Mouse (Mus musculus): ENCODE measurements at regions not wholly inside any gene's neighbourhood (a gene's known extent, or its start where the extent isn't known, plus 50 kb on each side); places are given as distances from the start of the nearest gene placed in this dataset.

- H3K4me3 ChIP-seq (ENCODE audit: low read depth, low read length), result no peak overlapping the region
- WGBS, result 80% methylated on average over 5 of the region's 5 CpGs
- DNase-seq (ENCODE audit: low spot score) (no peak), ATAC-seq (ENCODE audit: low FRiP score) (no peak)
- peaks cover 3% of the 10 kb centered on the region; the same call in 1 of the 2 replicates for H3K4me1 ChIP-seq (replicated peaks; ENCODE audit: control insufficient read depth, insufficient read depth, low read length)
- H3K9ac ChIP-seq (ENCODE audit: low read depth, low read length), result no peak overlapping the region
- no peaks in the 10 kb centered on the region for H3K27me3 ChIP-seq (ENCODE audit: control insufficient read depth, insufficient read depth, low read length)
- no peak overlapping the region for H3K27ac ChIP-seq (ENCODE audit: low read depth, low read length)
- no peak overlapping the region for H3K4me2 ChIP-seq (replicated peaks; ENCODE audit: low read depth, low read length)
- no peaks in the 10 kb centered on the region for H3K9me3 ChIP-seq (ENCODE audit: control insufficient read depth, low read length)
- no peaks in the 10 kb centered on the region for H3K36me3 ChIP-seq (ENCODE audit: control insufficient read depth, insufficient read depth, low read length)
These were observed 190.1 kb downstream of the Ackr3 start for GRCm38 (mm10) chr1:90393861-90394260.

GRCm38 (mm10) chr1:90395331-90396016 lies 191.7 kb downstream of the Ackr3 start:
- Histone ChIP-seq H3K4me3 (ENCODE audit: low read depth, low read length) (no peak overlapping the region), H3K27me3 (ENCODE audit: control insufficient read depth, insufficient read depth, low read length) (no peaks in the 10 kb centered on the region), H3K36me3 (ENCODE audit: control insufficient read depth, insufficient read depth, low read length) (no peaks in the 10 kb centered on the region), H3K27ac (ENCODE audit: low read depth, low read length) (no peak overlapping the region), H3K4me1 (replicated peaks; ENCODE audit: control insufficient read depth, insufficient read depth, low read length) (peaks cover 3% of the 10 kb centered on the region; the same call in 1 of the 2 replicates), H3K4me2 (replicated peaks; ENCODE audit: low read depth, low read length) (no peak overlapping the region), H3K9me3 (ENCODE audit: control insufficient read depth, low read length) (no peaks in the 10 kb centered on the region), H3K9ac (ENCODE audit: low read depth, low read length) (no peak overlapping the region)
- WGBS, result 93% methylated on average over 5 of the region's 5 CpGs
- no peak for DNase-seq (ENCODE audit: low spot score)
- no peak for ATAC-seq (ENCODE audit: low FRiP score)

- peaks cover 3% of the 10 kb centered on the region; the same call in 1 of the 2 replicates for H3K4me1 ChIP-seq (replicated peaks; ENCODE audit: control insufficient read depth, insufficient read depth, low read length)
- H3K27ac ChIP-seq (ENCODE audit: low read depth, low read length), result no peak overlapping the region
- H3K36me3 ChIP-seq (ENCODE audit: control insufficient read depth, insufficient read depth, low read length), result no peaks in the 10 kb centered on the region
- 77% methylated on average over 1 of the region's 1 CpGs for WGBS
- DNase-seq (ENCODE audit: low spot score) (no peak), ATAC-seq (ENCODE audit: low FRiP score) (no peak)
- H3K27me3 ChIP-seq (ENCODE audit: control insufficient read depth, insufficient read depth, low read length), result no peaks in the 10 kb centered on the region
- no peak overlapping the region for H3K4me3 ChIP-seq (ENCODE audit: low read depth, low read length)
- no peak overlapping the region for H3K4me2 ChIP-seq (replicated peaks; ENCODE audit: low read depth, low read length)
- H3K9me3 ChIP-seq (ENCODE audit: control insufficient read depth, low read length), result no peaks in the 10 kb centered on the region
- no peak overlapping the region for H3K9ac ChIP-seq (ENCODE audit: low read depth, low read length)
These were observed 192.9 kb downstream of the Ackr3 start for GRCm38 (mm10) chr1:90396660-90397059.

GRCm38 (mm10) chr1:90397355-90397754 lies 193.6 kb downstream of the Ackr3 start:
- DNase-seq (ENCODE audit: low spot score), result no peak
- Histone ChIP-seq H3K4me1 (replicated peaks; ENCODE audit: control insufficient read depth, insufficient read depth, low read length) (peaks cover 3% of the 10 kb centered on the region; the same call in 1 of the 2 replicates), H3K36me3 (ENCODE audit: control insufficient read depth, insufficient read depth, low read length) (no peaks in the 10 kb centered on the region), H3K9me3 (ENCODE audit: control insufficient read depth, low read length) (no peaks in the 10 kb centered on the region), H3K27me3 (ENCODE audit: control insufficient read depth, insufficient read depth, low read length) (no peaks in the 10 kb centered on the region), H3K27ac (ENCODE audit: low read depth, low read length) (no peak overlapping the region), H3K4me2 (replicated peaks; ENCODE audit: low read depth, low read length) (no peak overlapping the region), H3K9ac (ENCODE audit: low read depth, low read length) (no peak overlapping the region), H3K4me3 (ENCODE audit: low read depth, low read length) (no peak overlapping the region)
- ATAC-seq (ENCODE audit: low FRiP score), result no peak
- 32% methylated on average over 5 of the region's 5 CpGs for WGBS

- Histone ChIP-seq H3K4me1 (replicated peaks; ENCODE audit: control insufficient read depth, insufficient read depth, low read length) (peaks cover 3% of the 10 kb centered on the region; the same call in 1 of the 2 replicates), H3K27ac (ENCODE audit: low read depth, low read length) (no peak overlapping the region), H3K4me3 (ENCODE audit: low read depth, low read length) (no peak overlapping the region), H3K27me3 (ENCODE audit: control insufficient read depth, insufficient read depth, low read length) (no peaks in the 10 kb centered on the region; the same call in 1 of the 2 replicates), H3K9me3 (ENCODE audit: control insufficient read depth, low read length) (no peaks in the 10 kb centered on the region), H3K36me3 (ENCODE audit: control insufficient read depth, insufficient read depth, low read length) (no peaks in the 10 kb centered on the region), H3K4me2 (replicated peaks; ENCODE audit: low read depth, low read length) (no peak overlapping the region), H3K9ac (ENCODE audit: low read depth, low read length) (no peak overlapping the region)
- DNase-seq (ENCODE audit: low spot score), result no peak
- 90% methylated on average over 14 of the region's 15 CpGs for WGBS
- no peak for ATAC-seq (ENCODE audit: low FRiP score)
These were observed 194.7 kb downstream of the Ackr3 start for GRCm38 (mm10) chr1:90398396-90398975.

- Histone ChIP-seq H3K9me3 (ENCODE audit: control insufficient read depth, low read length) (no peaks in the 10 kb centered on the region), H3K4me1 (replicated peaks; ENCODE audit: control insufficient read depth, insufficient read depth, low read length) (no peaks in the 10 kb centered on the region), H3K9ac (ENCODE audit: low read depth, low read length) (no peak overlapping the region), H3K36me3 (ENCODE audit: control insufficient read depth, insufficient read depth, low read length) (no peaks in the 10 kb centered on the region), H3K27ac (ENCODE audit: low read depth, low read length) (no peak overlapping the region), H3K27me3 (ENCODE audit: control insufficient read depth, insufficient read depth, low read length) (no peaks in the 10 kb centered on the region; the same call in 1 of the 2 replicates), H3K4me3 (ENCODE audit: low read depth, low read length) (no peak overlapping the region), H3K4me2 (replicated peaks; ENCODE audit: low read depth, low read length) (no peak overlapping the region)
- DNase-seq (ENCODE audit: low spot score) (no peak), ATAC-seq (ENCODE audit: low FRiP score) (no peak)
- WGBS, result 81% methylated on average over 6 of the region's 6 CpGs
These were observed 199.3 kb downstream of the Ackr3 start for GRCm38 (mm10) chr1:90403057-90403456.

- Histone ChIP-seq H3K4me1 (replicated peaks; ENCODE audit: control insufficient read depth, insufficient read depth, low read length) (no peaks in the 10 kb centered on the region), H3K9ac (ENCODE audit: low read depth, low read length) (no peak overlapping the region), H3K9me3 (ENCODE audit: control insufficient read depth, low read length) (no peaks in the 10 kb centered on the region), H3K4me2 (replicated peaks; ENCODE audit: low read depth, low read length) (no peak overlapping the region), H3K27ac (ENCODE audit: low read depth, low read length) (no peak overlapping the region), H3K27me3 (ENCODE audit: control insufficient read depth, insufficient read depth, low read length) (no peaks in the 10 kb centered on the region; the same call in 1 of the 2 replicates), H3K4me3 (ENCODE audit: low read depth, low read length) (no peak overlapping the region), H3K36me3 (ENCODE audit: control insufficient read depth, insufficient read depth, low read length) (no peaks in the 10 kb centered on the region)
- 45% methylated on average over 6 of the region's 6 CpGs for WGBS
- DNase-seq (ENCODE audit: low spot score) (no peak), ATAC-seq (ENCODE audit: low FRiP score) (no peak)
These were observed 197.9 kb upstream of the Cops8 start for GRCm38 (mm10) chr1:90404717-90405487.

GRCm38 (mm10) chr1:90406663-90407062 lies 196.1 kb upstream of the Cops8 start:
- H3K27ac ChIP-seq (ENCODE audit: low read depth, low read length), result no peak overlapping the region
- no peak overlapping the region for H3K4me2 ChIP-seq (replicated peaks; ENCODE audit: low read depth, low read length)
- no peaks in the 10 kb centered on the region for H3K36me3 ChIP-seq (ENCODE audit: control insufficient read depth, insufficient read depth, low read length)
- no peak for ATAC-seq (ENCODE audit: low FRiP score)
- no peaks in the 10 kb centered on the region; the same call in 1 of the 2 replicates for H3K27me3 ChIP-seq (ENCODE audit: control insufficient read depth, insufficient read depth, low read length)
- H3K9ac ChIP-seq (ENCODE audit: low read depth, low read length), result no peak overlapping the region
- no peak for DNase-seq (ENCODE audit: low spot score)
- no peaks in the 10 kb centered on the region for H3K9me3 ChIP-seq (ENCODE audit: control insufficient read depth, low read length)
- H3K4me1 ChIP-seq (replicated peaks; ENCODE audit: control insufficient read depth, insufficient read depth, low read length), result no peaks in the 10 kb centered on the region
- 87% methylated on average over 6 of the region's 6 CpGs for WGBS
- no peak overlapping the region for H3K4me3 ChIP-seq (ENCODE audit: low read depth, low read length)
